Mouse (Mus musculus) limb, embryonic 10.5 days (tissue): Measurements from ENCODE around the gene R3hcc1l. TPM values are rescaled to one million over a fixed set of nuclear protein-coding genes. Genes with fewer than 3 reads are reported as not detected.

ENCODE experiments used
- DNase-seq: peaks from one replicate; pipeline ENCODE4 v3.0.0-alpha.2; 2017; ENCODE audit warnings: low spot score
- H3K27ac ChIP-seq: fragments of 300-500 bp; sonication (generic); 2 replicates; pipeline ENCODE4 v1.5.1; 2016; ENCODE audit warnings: mild to moderate bottlenecking
- H3K27me3 ChIP-seq: fragments of 300-500 bp; sonication (generic); 2 replicates; pipeline ENCODE4 v1.6.1; 2016; ENCODE audit warnings: low read depth, mild to moderate bottlenecking; ENCODE audit not compliant: poor library complexity, severe bottlenecking
- H3K36me3 ChIP-seq: fragments of 300-500 bp; sonication (generic); 2 replicates; pipeline ENCODE4 v1.6.1; 2016; ENCODE audit warnings: mild to moderate bottlenecking, moderate library complexity
- H3K4me1 ChIP-seq: fragments of 300-500 bp; sonication (generic); 2 replicates; pipeline ENCODE4 v1.6.1; 2016
- H3K4me3 ChIP-seq: fragments of 300-500 bp; sonication (generic); 2 replicates; pipeline ENCODE4 v1.5.1; 2016; ENCODE audit warnings: mild to moderate bottlenecking, moderate library complexity
- H3K9me3 ChIP-seq: fragments of 300-500 bp; sonication (generic); replicated peaks from 2 replicates; pipeline ENCODE4 v1.6.1; 2016; ENCODE audit warnings: mild to moderate bottlenecking
- WGBS: fragments of 180-500 bp; shearing (Covaris S2); methylation state at CpG from one replicate; pipeline ENCODE4 v1.1.7; 2016; 5-methylcytosine and 5-hydroxymethylcytosine counted together
- polyA plus RNA-seq: library from polyadenylated mRNA; unstranded; fragments of >200 nt; fragmentation: Nextera tagmentation; extraction: Ambion mirVana; gene quantifications from 2 replicates; pipeline ENCODE4 v1.2.1, GENCODE M21; 2016

The R3hcc1l gene
- polyA plus RNA-seq, 1 experiment from 2014 or later, result 21.4 TPM

- Histone ChIP-seq H3K27me3 (no peaks in the 10 kb centered on the region), H3K36me3 (no peaks in the 10 kb centered on the region), H3K27ac (no peak overlapping the region), H3K9me3 (no peaks in the 10 kb centered on the region), H3K4me3 (no peak overlapping the region), H3K4me1 (peaks cover 11% of the 10 kb centered on the region)
- no peak for DNase-seq
- WGBS, result 89% methylated on average over 8 of the region's 8 CpGs
Measured at GRCm38 (mm10) chr19:42516121-42516520, 2.4 kb upstream of the R3hcc1l start.

GRCm38 (mm10) chr19:42517957-42518619, 471 bp upstream of the R3hcc1l start:
- 29% methylated on average over 24 of the region's 24 CpGs for WGBS
- Histone ChIP-seq H3K9me3 (no peaks in the 10 kb centered on the region), H3K4me1 (peaks cover 11% of the 10 kb centered on the region), H3K27me3 (no peaks in the 10 kb centered on the region), H3K4me3 (peak overlapping the region; percentile 90), H3K36me3 (no peaks in the 10 kb centered on the region), H3K27ac (peak overlapping the region; percentile 93)
- DNase-seq, result no peak

DNA sequence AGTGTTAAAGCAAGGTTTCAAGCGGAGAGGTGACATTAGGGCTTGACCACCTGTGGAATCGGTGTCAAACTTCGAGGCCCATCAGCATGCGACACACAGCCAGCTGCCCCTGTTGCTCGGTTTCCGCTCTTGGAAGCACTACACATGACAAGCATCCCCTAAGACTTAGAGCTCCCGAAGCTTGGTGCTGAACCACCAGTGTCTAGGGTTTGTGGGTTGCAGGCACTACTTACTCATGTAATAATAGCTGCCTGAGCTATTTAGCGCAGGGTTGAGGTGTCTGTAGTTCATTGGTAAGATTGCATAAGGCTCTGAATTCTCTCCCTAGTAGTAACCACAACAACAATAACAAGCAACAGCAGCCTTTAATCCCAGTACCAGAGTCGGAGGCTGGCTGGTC, 1.2 kb downstream of the R3hcc1l start:
- DNase-seq, result no peak

GRCm38 (mm10) chr19:42524703-42525102, 6.1 kb downstream of the R3hcc1l start:
- H3K36me3 ChIP-seq, result no peaks in the 10 kb centered on the region
- whole genome bisulfite sequencing, result 94% methylated on average over 2 of the region's 2 CpGs
- no peaks in the 10 kb centered on the region for H3K27me3 ChIP-seq
- no peak overlapping the region for H3K4me3 ChIP-seq
- H3K9me3 ChIP-seq, result no peaks in the 10 kb centered on the region
- no peak overlapping the region for H3K27ac ChIP-seq
- no peak for DNase-seq
- H3K4me1 ChIP-seq, result peaks cover 3% of the 10 kb centered on the region

More for the DNA sequence above, 1.2 kb downstream of the R3hcc1l start:
- Histone ChIP-seq H3K36me3 (no peaks in the 10 kb centered on the region), H3K27ac (no peak overlapping the region), H3K9me3 (no peaks in the 10 kb centered on the region), H3K27me3 (no peaks in the 10 kb centered on the region), H3K4me3 (peak overlapping the region; percentile 90), H3K4me1 (peaks cover 11% of the 10 kb centered on the region)
- 47% methylated on average over 9 of the region's 9 CpGs for WGBS

GRCm38 (mm10) chr19:42529992-42530437, 11.5 kb downstream of the R3hcc1l start:
- Histone ChIP-seq H3K4me1 (peaks cover 10% of the 10 kb centered on the region), H3K9me3 (no peaks in the 10 kb centered on the region), H3K27me3 (no peaks in the 10 kb centered on the region), H3K4me3 (no peak overlapping the region), H3K36me3 (no peaks in the 10 kb centered on the region), H3K27ac (no peak overlapping the region)
- no peak for DNase-seq
- 85% methylated on average over 9 of the region's 9 CpGs for WGBS

- no peak overlapping the region for H3K4me3 ChIP-seq
- H3K27ac ChIP-seq, result no peak overlapping the region
- no peak for DNase-seq
- no peaks in the 10 kb centered on the region for H3K9me3 ChIP-seq
- H3K27me3 ChIP-seq, result no peaks in the 10 kb centered on the region
- peaks cover 10% of the 10 kb centered on the region for H3K4me1 ChIP-seq
- WGBS, result 91% methylated on average over 3 of the region's 3 CpGs
- no peaks in the 10 kb centered on the region for H3K36me3 ChIP-seq
Measured at GRCm38 (mm10) chr19:42534427-42534826, 15.9 kb downstream of the R3hcc1l start.

- no peaks in the 10 kb centered on the region for H3K9me3 ChIP-seq
- peaks cover 15% of the 10 kb centered on the region for H3K4me1 ChIP-seq
- no peak overlapping the region for H3K4me3 ChIP-seq
- 100% methylated on average over 1 of the region's 1 CpGs for WGBS
- no peak overlapping the region for H3K27ac ChIP-seq
- no peaks in the 10 kb centered on the region for H3K36me3 ChIP-seq
- no peak for DNase-seq
- H3K27me3 ChIP-seq, result no peaks in the 10 kb centered on the region
Measured at GRCm38 (mm10) chr19:42537600-42537999, 19.0 kb downstream of the R3hcc1l start.

DNA sequence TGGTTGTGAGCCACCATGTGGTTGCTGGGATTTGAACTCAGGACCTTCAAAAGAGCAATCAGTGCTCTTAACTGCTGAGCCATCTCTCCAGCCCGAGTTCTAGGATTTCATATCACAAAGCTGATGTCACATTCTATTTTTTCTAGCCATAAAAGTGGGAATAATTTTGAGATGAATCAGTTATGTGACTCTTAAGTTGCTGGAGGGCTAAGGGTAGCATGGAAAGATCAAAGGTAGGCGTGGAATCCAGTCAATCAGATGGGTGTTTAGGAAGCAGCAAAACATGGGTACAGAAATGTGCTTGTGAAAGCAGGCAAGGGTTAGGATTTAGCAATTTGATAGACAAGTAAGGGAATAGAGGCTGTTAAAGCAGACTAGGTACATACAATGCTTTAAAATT, 20.4 kb downstream of the R3hcc1l start:
- no peak for DNase-seq
- WGBS, result 89% methylated on average over 2 of the region's 2 CpGs
- Histone ChIP-seq H3K36me3 (no peaks in the 10 kb centered on the region), H3K4me3 (no peak overlapping the region), H3K4me1 (peaks cover 5% of the 10 kb centered on the region; the same call in 1 of the 2 replicates), H3K27me3 (no peaks in the 10 kb centered on the region), H3K9me3 (no peaks in the 10 kb centered on the region), H3K27ac (no peak overlapping the region)

GRCm38 (mm10) chr19:42539414-42540189, 21.0 kb downstream of the R3hcc1l start:
- WGBS, result 80% methylated on average over 7 of the region's 7 CpGs

GRCm38 (mm10) chr19:42540649-42541048, 22.1 kb downstream of the R3hcc1l start:
- Histone ChIP-seq H3K27me3 (no peaks in the 10 kb centered on the region), H3K9me3 (no peaks in the 10 kb centered on the region), H3K27ac (no peak overlapping the region), H3K36me3 (no peaks in the 10 kb centered on the region), H3K4me3 (no peak overlapping the region), H3K4me1 (peaks cover 5% of the 10 kb centered on the region; the same call in 1 of the 2 replicates)
- DNase-seq, result no peak
- 40% methylated on average over 3 of the region's 3 CpGs for whole genome bisulfite sequencing

More at GRCm38 (mm10) chr19:42539414-42540189, 21.0 kb downstream of the R3hcc1l start:
- Histone ChIP-seq H3K27me3 (no peaks in the 10 kb centered on the region), H3K36me3 (no peaks in the 10 kb centered on the region), H3K27ac (no peak overlapping the region), H3K4me3 (no peak overlapping the region), H3K4me1 (peaks cover 5% of the 10 kb centered on the region; the same call in 1 of the 2 replicates), H3K9me3 (no peaks in the 10 kb centered on the region)
- no peak for DNase-seq

- peaks cover 12% of the 10 kb centered on the region for H3K36me3 ChIP-seq
- no peaks in the 10 kb centered on the region for H3K27me3 ChIP-seq
- DNase-seq, result no peak
- H3K4me1 ChIP-seq, result no peaks in the 10 kb centered on the region
- H3K9me3 ChIP-seq, result no peaks in the 10 kb centered on the region
- no peak overlapping the region for H3K27ac ChIP-seq
- H3K4me3 ChIP-seq, result no peak overlapping the region
- WGBS, result 81% methylated on average over 3 of the region's 3 CpGs
Measured at GRCm38 (mm10) chr19:42558701-42559100, 40.1 kb downstream of the R3hcc1l start.

- DNase-seq, result no peak
- 95% methylated on average over 1 of the region's 1 CpGs for WGBS
- Histone ChIP-seq H3K36me3 (peaks cover 25% of the 10 kb centered on the region), H3K4me3 (no peak overlapping the region), H3K9me3 (no peaks in the 10 kb centered on the region), H3K27ac (no peak overlapping the region), H3K27me3 (no peaks in the 10 kb centered on the region), H3K4me1 (no peaks in the 10 kb centered on the region)
Measured at GRCm38 (mm10) chr19:42561991-42562390, 43.4 kb downstream of the R3hcc1l start.

DNA sequence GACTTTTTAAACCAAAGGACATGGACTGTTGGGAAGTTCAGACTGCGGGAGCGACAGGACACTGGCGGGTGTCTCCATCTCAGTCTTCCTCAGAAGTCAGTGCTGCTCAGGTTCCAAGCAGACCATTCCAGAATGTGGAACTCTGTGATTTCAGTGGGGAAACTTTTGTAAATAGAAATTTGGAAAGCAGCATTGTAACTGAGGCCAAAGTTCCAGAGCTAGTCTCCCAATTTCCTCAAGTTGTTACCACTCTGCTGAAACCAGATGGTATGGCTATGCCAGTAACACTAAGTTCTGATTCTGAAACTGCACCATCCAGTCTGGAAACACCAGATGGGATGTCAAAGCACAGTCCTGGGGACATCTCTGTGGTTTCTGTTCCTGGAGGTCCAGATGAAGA, 44.4 kb downstream of the R3hcc1l start:
- H3K36me3 ChIP-seq, result peaks cover 28% of the 10 kb centered on the region
- H3K27me3 ChIP-seq, result no peaks in the 10 kb centered on the region
- no peaks in the 10 kb centered on the region for H3K4me1 ChIP-seq
- DNase-seq, result no peak
- no peak overlapping the region for H3K27ac ChIP-seq
- no peak overlapping the region for H3K4me3 ChIP-seq
- H3K9me3 ChIP-seq, result no peaks in the 10 kb centered on the region
- 94% methylated on average over 3 of the region's 3 CpGs for WGBS
